Mouse (Mus musculus): ENCODE results near the gene Arid1b.

- TF ChIP-seq CTCF (IDR thresholded peaks at IDR 0.05; ENCODE audit: control insufficient read depth, insufficient read depth, insufficient read length) (no peak), MYOD1 (IDR thresholded peaks at IDR 0.05; ENCODE audit: control insufficient read depth, insufficient read length, low read depth) (no peak), CEBPB (IDR thresholded peaks at IDR 0.05; ENCODE audit: low read depth) (no peak)
Observed at GRCm38 (mm10) chr17:5330063-5330462, 335.9 kb downstream of the Arid1b start.
